Mouse (Mus musculus): ENCODE measurements around the gene Ahsa2. TPM values are rescaled to one million over a fixed set of nuclear protein-coding genes. Genes with fewer than 3 reads are reported as not detected.

The Ahsa2 gene
- polyA plus RNA-seq (2012; rRNA removed), result 8.8 and 9.8 TPM in 2 replicates

GRCm38 (mm10) chr11:23497718-23498509 is at the start of gene Ahsa2:
Ahsa2 (minus strand) TSS chr11:23498030.

GRCm38 (mm10) chr11:23520473-23521205 is 22.8 kb upstream of the Ahsa2 start, which contains the start of gene 1700093K21Rik:
1700093K21Rik (minus strand) TSS chr11:23521155.

Other genes with a start within 250 kb of the Ahsa2 start
- 4.0 and 4.7 TPM in 2 replicates for gene Xpo1, start 242.0 kb downstream of the Ahsa2 start, polyA plus RNA-seq (2012; rRNA removed)
- gene Usp34, start 191.1 kb downstream of the Ahsa2 start, polyA plus RNA-seq (2012; rRNA removed), result 3.5 and 4.3 TPM in 2 replicates
- gene 1700093K21Rik, start 23.1 kb upstream of the Ahsa2 start, polyA plus RNA-seq (2012; rRNA removed), result not detected in 2 replicates
- 1.7 and 3.1 TPM in 2 replicates for gene 0610010F05Rik, start 135.6 kb upstream of the Ahsa2 start, polyA plus RNA-seq (2012; rRNA removed)
- 1.3 TPM in 2 replicates for gene Pus10, start 167.6 kb upstream of the Ahsa2 start, polyA plus RNA-seq (2012; rRNA removed)
- gene Pex13, start 167.9 kb upstream of the Ahsa2 start, polyA plus RNA-seq (2012; rRNA removed), result 4.6 and 6.8 TPM in 2 replicates

All from colon, adult 2 months (tissue).